Mouse (Mus musculus) kidney, postnatal 0 days (tissue): ENCODE data around the gene Plscr1. TPM values are rescaled to one million over a fixed set of nuclear protein-coding genes. Genes with fewer than 3 reads are reported as not detected.
A peak's percentile ranks its signal among the peaks of the same experiment; 100 is the strongest.

Source experiments
- ATAC-seq: fragments of 200-750 bp; cut with Nextera tagmentation; replicated peaks from 2 replicates; pipeline ENCODE4 v1.8.0; 2017; ENCODE audit warnings: low read depth, moderate number of reproducible peaks, moderate TSS enrichment, moderate library complexity; ENCODE audit not compliant: low FRiP score
- DNase-seq: peaks from one replicate; pipeline ENCODE4 v3.0.0-alpha.2; 2016; ENCODE audit warnings: low spot score
- H3K27ac ChIP-seq: fragments of 300-500 bp; sonication (generic); 2 replicates; pipeline ENCODE4 v1.5.1; 2014; ENCODE audit warnings: mild to moderate bottlenecking
- H3K27me3 ChIP-seq: fragments of 300-500 bp; sonication (generic); 2 replicates; pipeline ENCODE4 v1.6.1; 2014; ENCODE audit warnings: low read length, mixed read lengths; ENCODE audit not compliant: insufficient read depth
- H3K36me3 ChIP-seq: fragments of 300-500 bp; sonication (generic); 2 replicates; pipeline ENCODE4 v1.6.1; 2014; ENCODE audit warnings: low read length, mixed read lengths; ENCODE audit not compliant: insufficient read depth
- H3K4me1 ChIP-seq: fragments of 300-500 bp; sonication (generic); replicated peaks from 2 replicates; pipeline ENCODE4 v1.6.1; 2014; ENCODE audit warnings: antibody characterized with exemption, low read length, mixed read lengths; ENCODE audit not compliant: insufficient read depth
- H3K4me2 ChIP-seq: fragments of 300-500 bp; sonication (generic); 2 replicates; pipeline ENCODE4 v1.6.1; 2014; ENCODE audit warnings: mild to moderate bottlenecking, low read length, moderate library complexity, mixed read lengths
- H3K4me3 ChIP-seq: fragments of 300-500 bp; sonication (generic); replicated peaks from 2 replicates; pipeline ENCODE4 v1.5.1; 2014; ENCODE audit warnings: low read depth, low read length
- H3K9ac ChIP-seq: fragments of 300-500 bp; sonication (generic); 2 replicates; pipeline ENCODE4 v1.6.1; 2014; ENCODE audit warnings: low read depth, low read length
- H3K9me3 ChIP-seq: fragments of 300-500 bp; sonication (generic); replicated peaks from 2 replicates; pipeline ENCODE4 v1.6.1; 2016; ENCODE audit warnings: low read length, inconsistent platforms, mixed read lengths
- CTCF ChIP-seq: IDR thresholded peaks from 2 replicates; pipeline ENCODE4 v1.5.1; 2016; ENCODE audit warnings: antibody characterized with exemption, low read depth, mild to moderate bottlenecking, moderate library complexity
- WGBS: fragments of 180-500 bp; shearing (Covaris S2); extraction: QIAGEN DNeasy Blood & Tissue Kit; methylation state at CpG from one replicate; pipeline ENCODE4 v1.1.7; 2014; 5-methylcytosine and 5-hydroxymethylcytosine counted together
- polyA plus RNA-seq: library from polyadenylated mRNA; unstranded; fragments of >200 nt; fragmentation: Nextera tagmentation; extraction: Ambion mirVana; gene quantifications from 2 replicates; pipeline ENCODE4 v1.2.1, GENCODE M21; 2015

The Plscr1 gene
- polyA plus RNA-seq, 1 experiment from 2014 or later = 108 TPM

GRCm38 (mm10) chr9:92276360-92276759, 26.8 kb downstream of the Plscr1 start:
- no peaks in the 10 kb centered on the region for H3K9me3 ChIP-seq
- H3K9ac ChIP-seq = peak overlapping the region; percentile 47
- 31% methylated on average over 7 of the region's 7 CpGs for WGBS
- no peak for ATAC-seq
- peaks cover 17% of the 10 kb centered on the region for H3K4me1 ChIP-seq
- peak overlapping the region; percentile 94 for H3K27ac ChIP-seq
- DNase-seq = peak; percentile 64
- no peaks in the 10 kb centered on the region for H3K27me3 ChIP-seq
- H3K36me3 ChIP-seq = no peaks in the 10 kb centered on the region
- TF ChIP-seq CTCF = no peak
- H3K4me2 ChIP-seq = peak overlapping the region; percentile 55
- peak overlapping the region; percentile 32 for H3K4me3 ChIP-seq

- TF ChIP-seq CTCF = no peak
- Histone ChIP-seq H3K9me3 (no peaks in the 10 kb centered on the region), H3K4me2 (no peak overlapping the region), H3K4me3 (no peak overlapping the region), H3K27me3 (no peaks in the 10 kb centered on the region), H3K9ac (no peak overlapping the region), H3K4me1 (peaks cover 8% of the 10 kb centered on the region), H3K36me3 (no peaks in the 10 kb centered on the region), H3K27ac (no peak overlapping the region)
- ATAC-seq = no peak
- WGBS = 57% methylated on average over 1 of the region's 1 CpGs
- no peak for DNase-seq
Observed at GRCm38 (mm10) chr9:92280048-92280447, 30.5 kb downstream of the Plscr1 start.

- no peaks in the 10 kb centered on the region for H3K9me3 ChIP-seq
- no peak for DNase-seq
- no peak overlapping the region for H3K9ac ChIP-seq
- no peak overlapping the region for H3K27ac ChIP-seq
- WGBS = 44% methylated on average over 7 of the region's 7 CpGs
- ATAC-seq = no peak
- no peaks in the 10 kb centered on the region for H3K36me3 ChIP-seq
- no peaks in the 10 kb centered on the region for H3K4me1 ChIP-seq
- no peak for TF ChIP-seq CTCF
- H3K4me2 ChIP-seq = no peak overlapping the region
- no peak overlapping the region for H3K4me3 ChIP-seq
- H3K27me3 ChIP-seq = no peaks in the 10 kb centered on the region
Observed at GRCm38 (mm10) chr9:92282563-92283171, 33.1 kb downstream of the Plscr1 start.

GRCm38 (mm10) chr9:92289675-92290074, 40.1 kb downstream of the Plscr1 start:
- no peak overlapping the region for H3K4me2 ChIP-seq
- H3K9me3 ChIP-seq = no peaks in the 10 kb centered on the region
- H3K36me3 ChIP-seq = no peaks in the 10 kb centered on the region
- DNase-seq (no peak), ATAC-seq (no peak)
- 71% methylated on average over 3 of the region's 3 CpGs for WGBS
- H3K27ac ChIP-seq = no peak overlapping the region
- no peak overlapping the region for H3K4me3 ChIP-seq
- no peak for TF ChIP-seq CTCF
- no peak overlapping the region for H3K9ac ChIP-seq
- H3K27me3 ChIP-seq = no peaks in the 10 kb centered on the region
- no peaks in the 10 kb centered on the region for H3K4me1 ChIP-seq

GRCm38 (mm10) chr9:92292169-92292568, 42.6 kb downstream of the Plscr1 start:
- Histone ChIP-seq H3K27ac (0 out of 2 replicates have a peak overlapping the region, but pooled peaks have one; percentile 55), H3K9me3 (no peaks in the 10 kb centered on the region), H3K4me3 (no peak overlapping the region), H3K4me2 (no peak overlapping the region), H3K9ac (no peak overlapping the region), H3K36me3 (no peaks in the 10 kb centered on the region), H3K27me3 (no peaks in the 10 kb centered on the region), H3K4me1 (no peaks in the 10 kb centered on the region)
- peak; percentile 97 for ATAC-seq
- DNase-seq = peak; percentile 83
- WGBS = 33% methylated on average over 2 of the region's 2 CpGs
- no peak for TF ChIP-seq CTCF

GRCm38 (mm10) chr9:92292922-92293321, 43.4 kb downstream of the Plscr1 start:
- 25% methylated on average over 3 of the region's 3 CpGs for WGBS
- no peak for TF ChIP-seq CTCF

More at GRCm38 (mm10) chr9:92292922-92293321, 43.4 kb downstream of the Plscr1 start:
- Histone ChIP-seq H3K27me3 (no peaks in the 10 kb centered on the region), H3K4me1 (no peaks in the 10 kb centered on the region), H3K27ac (peak overlapping the region; percentile 20), H3K4me3 (no peak overlapping the region), H3K4me2 (no peak overlapping the region), H3K9ac (no peak overlapping the region), H3K36me3 (no peaks in the 10 kb centered on the region), H3K9me3 (no peaks in the 10 kb centered on the region)
- ATAC-seq = no peak
- DNase-seq = no peak
